Mouse (Mus musculus) CH12.LX (cell line): ENCODE data around the gene Gm49396. TPM values are rescaled to one million over a fixed set of nuclear protein-coding genes. Genes with fewer than 3 reads are reported as not detected.

Experiments used
- DNase-seq: peaks from one replicate; pipeline ENCODE4 v3.0.0-alpha.2; 2013; ENCODE audit errors: extremely low read depth
- H3K27ac ChIP-seq: 2 replicates; pipeline ENCODE4 v1.5.1; 2012; ENCODE audit warnings: low read depth, mild to moderate bottlenecking, control low read depth, moderate library complexity; ENCODE audit not compliant: insufficient read depth
- H3K27me3 ChIP-seq: replicated peaks from 2 replicates; pipeline ENCODE3; 2012; ENCODE audit warnings: inconsistent platforms
- H3K36me3 ChIP-seq, 2 experiments: replicated peaks in 1 of 2; 2 replicates each; pipeline versions ENCODE3 to v1.6.1; 2012; ENCODE audit warnings: inconsistent platforms in 1 of 2, low read length in 1 of 2, mild to moderate bottlenecking in 1 of 2, mixed read lengths in 1 of 2, moderate library complexity in 1 of 2; ENCODE audit not compliant: control insufficient read depth in 1 of 2, insufficient read depth in 1 of 2
- H3K4me1 ChIP-seq, 2 experiments: 2 replicates each; pipeline ENCODE4 v1.6.1; 2012; ENCODE audit warnings: inconsistent platforms in 1 of 2, moderate library complexity in 1 of 2; ENCODE audit not compliant: insufficient read depth in 2 of 2, control insufficient read depth in 1 of 2
- H3K4me2 ChIP-seq: 2 replicates; pipeline ENCODE4 v1.6.1; 2012; ENCODE audit warnings: low read depth, mild to moderate bottlenecking, control low read depth; ENCODE audit not compliant: poor library complexity, insufficient read depth, severe bottlenecking
- H3K4me3 ChIP-seq, 3 experiments: fragments of 150-350 bp in 1 of 3; sonication (generic) in 1 of 3; replicated peaks in 1 of 3; 2 replicates each; pipeline versions ENCODE3 to v1.5.1; 2011 to 2012; ENCODE audit warnings: low read depth in 2 of 3, low read length in 2 of 3, mild to moderate bottlenecking in 2 of 3, moderate library complexity in 2 of 3, control low read depth in 1 of 3, improper control_type of control experiment in 1 of 3, inconsistent platforms in 1 of 3, mixed read lengths in 1 of 3; ENCODE audit not compliant: poor library complexity in 1 of 3
- H3K79me2 ChIP-seq: replicated peaks from 2 replicates; pipeline ENCODE4 v1.6.1; 2012; ENCODE audit warnings: mild to moderate bottlenecking, moderate library complexity; ENCODE audit not compliant: control insufficient read depth, poor library complexity, insufficient read depth, severe bottlenecking; ENCODE audit errors: extremely low read depth
- H3K9ac ChIP-seq: 2 replicates; pipeline ENCODE4 v1.6.1; 2012; ENCODE audit warnings: low read depth, mild to moderate bottlenecking, control low read depth, moderate library complexity; ENCODE audit not compliant: insufficient read depth
- H3K9me3 ChIP-seq: replicated peaks from 2 replicates; pipeline ENCODE3; 2012; ENCODE audit warnings: low read length, inconsistent platforms, mixed read lengths
- CHD2 ChIP-seq: IDR thresholded peaks from 2 replicates; pipeline ENCODE4 v1.6.1; 2011; ENCODE audit warnings: low read length, improper control_type of control experiment
- E2F4 ChIP-seq: IDR thresholded peaks from 2 replicates; pipeline ENCODE4 v1.6.1; 2011; ENCODE audit warnings: low read depth, low read length, improper control_type of control experiment; ENCODE audit not compliant: insufficient replicate concordance
- ELF1 ChIP-seq: IDR thresholded peaks from 2 replicates; pipeline ENCODE4 v1.6.1; 2014; ENCODE audit warnings: low read depth, mild to moderate bottlenecking, inconsistent platforms, low read length, improper control_type of control experiment
- EP300 ChIP-seq: IDR thresholded peaks from 2 replicates; pipeline ENCODE4 v1.6.1; 2011; ENCODE audit warnings: low read length, improper control_type of control experiment
- ETS1 ChIP-seq: conservative IDR thresholded peaks from 2 replicates; pipeline ENCODE4 v1.6.1; 2012; ENCODE audit warnings: low read depth, mild to moderate bottlenecking, inconsistent platforms, low read length, improper control_type of control experiment, moderate library complexity
- HCFC1 ChIP-seq: IDR thresholded peaks from 2 replicates; pipeline ENCODE4 v1.6.1; 2012; ENCODE audit warnings: low read depth, mild to moderate bottlenecking, inconsistent platforms, low read length, improper control_type of control experiment
- IRF4 ChIP-seq: IDR thresholded peaks from 2 replicates; pipeline ENCODE4 v1.6.1; 2014; ENCODE audit warnings: low read depth, mild to moderate bottlenecking, inconsistent platforms, low read length, improper control_type of control experiment
- JUN ChIP-seq: IDR thresholded peaks from 2 replicates; pipeline ENCODE4 v1.6.1; 2011; ENCODE audit warnings: low read depth, mild to moderate bottlenecking, low read length, improper control_type of control experiment, moderate library complexity; ENCODE audit not compliant: insufficient read depth
- JUND ChIP-seq: conservative IDR thresholded peaks from 2 replicates; pipeline ENCODE4 v1.6.1; 2011; ENCODE audit warnings: low read depth, low read length, improper control_type of control experiment
- KAT2A ChIP-seq: IDR thresholded peaks from 2 replicates; pipeline ENCODE4 v1.6.1; 2012; ENCODE audit warnings: low read length, improper control_type of control experiment, inconsistent platforms; ENCODE audit not compliant: insufficient replicate concordance
- MAX ChIP-seq: IDR thresholded peaks from 2 replicates; pipeline ENCODE4 v1.6.1; 2011; ENCODE audit warnings: low read length, improper control_type of control experiment
- MAZ ChIP-seq: IDR thresholded peaks from 2 replicates; pipeline ENCODE4 v1.6.1; 2012; ENCODE audit warnings: low read depth, mild to moderate bottlenecking, inconsistent platforms, low read length, improper control_type of control experiment, moderate library complexity
- MXI1 ChIP-seq: IDR thresholded peaks from 2 replicates; pipeline ENCODE4 v1.6.1; 2011; ENCODE audit warnings: mild to moderate bottlenecking, low read depth, low read length, improper control_type of control experiment
- MYC ChIP-seq: IDR thresholded peaks from 2 replicates; pipeline ENCODE4 v1.6.1; 2011; ENCODE audit warnings: low read depth, mild to moderate bottlenecking, improper control_type of control experiment, low read length
- NRF1 ChIP-seq: IDR thresholded peaks from 2 replicates; pipeline ENCODE4 v1.6.1; 2014; ENCODE audit warnings: low read depth, mild to moderate bottlenecking, inconsistent platforms, low read length, improper control_type of control experiment, moderate library complexity
- PAX5 ChIP-seq: IDR thresholded peaks from 2 replicates; pipeline ENCODE4 v1.6.1; 2012; ENCODE audit warnings: low read length, inconsistent platforms, mixed read lengths
- POLR2A ChIP-seq: IDR thresholded peaks from 2 replicates; pipeline ENCODE4 v1.6.1; 2011; ENCODE audit warnings: low read depth, mild to moderate bottlenecking, improper control_type of control experiment, low read length
- POLR2AphosphoS2 ChIP-seq: IDR thresholded peaks from 2 replicates; pipeline ENCODE4 v1.6.1; 2011; ENCODE audit warnings: low read depth, low read length, improper control_type of control experiment
- RAD21 ChIP-seq: IDR thresholded peaks from 2 replicates; pipeline ENCODE4 v1.6.1; 2011; ENCODE audit warnings: low read depth, mild to moderate bottlenecking, low read length, improper control_type of control experiment, moderate library complexity
- RCOR1 ChIP-seq: conservative IDR thresholded peaks from 2 replicates; pipeline ENCODE4 v1.6.1; 2012; ENCODE audit warnings: low read depth, mild to moderate bottlenecking, inconsistent platforms, low read length, improper control_type of control experiment
- TCF12 ChIP-seq: IDR thresholded peaks from 2 replicates; pipeline ENCODE4 v1.6.1; 2014; ENCODE audit warnings: low read depth, mild to moderate bottlenecking, inconsistent platforms, low read length, improper control_type of control experiment
- UBTF ChIP-seq: IDR thresholded peaks from 2 replicates; pipeline ENCODE4 v1.6.1; 2012; ENCODE audit warnings: low read depth, mild to moderate bottlenecking, inconsistent platforms, low read length, improper control_type of control experiment, moderate library complexity
- USF1 ChIP-seq: IDR thresholded peaks from 2 replicates; pipeline ENCODE4 v1.6.1; 2014; ENCODE audit warnings: low read depth, mild to moderate bottlenecking, inconsistent platforms, low read length, improper control_type of control experiment
- ZC3H11A ChIP-seq: IDR thresholded peaks from 2 replicates; pipeline ENCODE4 v1.6.1; 2012; ENCODE audit warnings: low read depth, mild to moderate bottlenecking, inconsistent platforms, low read length, improper control_type of control experiment
- ZMIZ1 ChIP-seq: IDR thresholded peaks from 2 replicates; pipeline ENCODE4 v1.6.1; 2012; ENCODE audit warnings: low read depth, mild to moderate bottlenecking, inconsistent platforms, low read length, improper control_type of control experiment
- ZNF384 ChIP-seq: IDR thresholded peaks from 2 replicates; pipeline ENCODE4 v1.6.1; 2012; ENCODE audit warnings: low read depth, low read length, improper control_type of control experiment, inconsistent platforms
- dilution Hi-C: fragments of 300-500 bp; cut with MboI; formaldehyde crosslinking; loops from 2 replicates; pipeline ENCODE4 v1.14.3; 2020; ENCODE audit warnings: low sequenced_read_pairs; ENCODE audit not compliant: extremely low pct_unique_long_range_greater_than_20kb, extremely low pct_ligation_motif_present
- in situ Hi-C: fragments of 300-500 bp; cut with MboI; formaldehyde crosslinking; loops from 3 replicates; pipeline ENCODE4 v1.14.3; 2019; ENCODE audit warnings: low sequenced_read_pairs, low pct_ligation_motif_present, low pct_unique_long_range_greater_than_20kb, mixed read lengths
- polyA plus RNA-seq: library from polyadenylated mRNA; unstranded; fragments of >175 nt; gene quantifications from 2 replicates; pipeline ENCODE4 v1.2.1, GENCODE M21; 2012; ENCODE audit warnings: low read depth; ENCODE audit not compliant: insufficient read length
- total RNA-seq, 2 experiments: library from RNA; depleted of rRNA; stranded (reverse); fragments of 300-350 nt in 1 of 2; fragments of >200 nt in 1 of 2; gene quantifications; 2 replicates each; pipeline ENCODE4 v1.2.3; 2012 to 2014

Gene Gm49396
- total and polyA plus RNA-seq, 3 experiments, result 1.9 to 3.3 (median 2.7) TPM

DNA sequence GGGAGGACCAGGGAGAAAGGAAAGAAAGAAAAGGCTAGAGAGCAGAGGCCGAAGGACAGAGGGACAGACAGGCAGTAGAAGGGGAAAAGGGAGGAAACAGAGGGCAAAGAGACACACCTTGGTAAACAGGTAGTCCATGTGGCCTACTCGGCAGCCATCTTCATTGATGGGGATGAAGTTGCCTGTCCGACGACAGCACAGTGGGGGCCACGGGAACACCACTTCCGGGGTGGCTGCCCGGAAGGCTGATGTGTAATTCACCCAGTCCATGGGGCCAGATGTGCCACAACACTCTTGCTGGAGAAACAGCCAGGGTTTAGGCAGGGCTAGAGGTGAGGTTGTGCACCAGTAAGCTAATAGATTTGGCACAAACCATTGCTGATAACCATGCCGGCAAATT, 41.8 kb downstream of the Gm49396 start:
- no peak for DNase-seq
- H3K9ac ChIP-seq, result peak overlapping the region; percentile 51
- peaks cover 3% of the 10 kb centered on the region for H3K9me3 ChIP-seq
- TF ChIP-seq ZNF384, result no peak
- TF ChIP-seq USF1, result no peak; the same call in 1 of the 2 replicates
- TF ChIP-seq ZMIZ1, result no peak
- 0 out of 2 replicates have a peak, but pooled peaks have one; percentile 26 for TF ChIP-seq NRF1
- TF ChIP-seq E2F4, result no peak
- TF ChIP-seq EP300, result no peak
- TF ChIP-seq MAZ, result peak; percentile 69; the same call in 1 of the 2 replicates
- peak; percentile 66 for TF ChIP-seq MYC
- TF ChIP-seq RAD21, result no peak
- TF ChIP-seq MAX, result no peak
- no peak for TF ChIP-seq ETS1
- TF ChIP-seq IRF4, result no peak
- no peak for TF ChIP-seq MXI1
- TF ChIP-seq JUND, result no peak
- TF ChIP-seq UBTF, result no peak
- no peak for TF ChIP-seq PAX5
- TF ChIP-seq HCFC1, result peak; percentile 26; the same call in 1 of the 2 replicates
- no peak for TF ChIP-seq ZC3H11A
- no peak for TF ChIP-seq CHD2
- TF ChIP-seq ELF1, result peak; percentile 90
- TF ChIP-seq POLR2A, result peak; percentile 40; the same call in 1 of the 2 replicates
- no peak for TF ChIP-seq RCOR1
- TF ChIP-seq TCF12, result peak; percentile 58
- no peak for TF ChIP-seq POLR2AphosphoS2
- TF ChIP-seq JUN, result no peak
- no peak for TF ChIP-seq KAT2A
- TF ChIP-seq, all 38 proteins: peak for 7
- dilution Hi-C loops, result no loop called here
- Histone ChIP-seq H3K4me2 (peak overlapping the region; percentile 52), H3K36me3 (peaks cover 0 to 31% of the 10 kb centered on the region in 2 experiments), H3K27ac (peak overlapping the region; percentile 64), H3K27me3 (no peaks in the 10 kb centered on the region), H3K79me2 (peaks cover 3% of the 10 kb centered on the region), H3K4me1 (peaks cover 23 to 29% of the 10 kb centered on the region in 2 experiments), H3K4me3 (peak overlapping the region in 2 of 3 experiments; percentile 23 to 60)
- in situ Hi-C loops, result loop anchor here (5.0 kb wide), 1 partner anchor 48 kb away; the partner anchor contains the start of gene Lin37
